Mouse (Mus musculus) right cerebral cortex, adult 18-20 months (tissue): Measurements from ENCODE around the gene Hipk2.
A peak's percentile ranks its signal among the peaks of the same experiment; 100 is the strongest.

Experiments used
- DNase-seq: peaks from one replicate; pipeline ENCODE4 v3.0.0; 2022; ENCODE audit warnings: mixed read lengths

Hipk2 gene

DNA sequence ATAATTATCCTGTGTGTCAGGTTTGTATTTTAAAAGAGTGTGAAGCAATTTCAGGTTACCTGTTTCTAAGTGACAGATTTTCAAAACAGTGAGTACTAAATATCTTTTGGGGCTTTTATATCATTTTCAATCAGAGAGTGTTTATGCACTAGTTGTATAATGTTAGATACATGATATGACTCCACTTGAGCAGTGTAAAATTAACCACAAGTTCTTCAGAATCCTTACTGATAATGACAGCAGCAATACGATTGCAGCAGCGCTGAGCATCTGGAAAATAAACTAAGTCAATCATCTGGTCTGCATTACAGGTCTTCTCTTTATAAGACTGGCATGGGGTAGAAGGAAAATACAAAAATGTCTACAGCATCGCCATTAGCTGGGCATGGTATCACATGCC lies 49.1 kb downstream of the Hipk2 start:
- DNase-seq: no peak

DNA sequence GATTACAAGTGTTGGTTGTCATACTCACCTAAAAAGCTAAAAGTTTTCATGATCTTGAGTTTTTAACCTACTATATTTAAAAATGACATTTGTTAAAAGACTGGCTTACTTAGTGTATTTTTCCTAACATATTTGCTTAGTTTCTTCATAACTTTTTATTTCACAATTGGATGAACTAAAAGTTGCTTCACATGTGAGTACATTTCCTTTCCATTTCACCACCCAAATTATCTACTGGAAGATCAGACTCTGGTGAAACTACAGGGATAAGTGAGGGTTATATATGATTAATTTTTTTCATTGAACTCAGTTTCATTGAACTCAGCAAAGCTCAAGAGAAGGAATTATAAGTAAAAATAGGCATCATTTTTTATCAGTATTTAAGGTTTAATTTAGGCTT lies 50.1 kb downstream of the Hipk2 start:
- DNase-seq: no peak

DNA sequence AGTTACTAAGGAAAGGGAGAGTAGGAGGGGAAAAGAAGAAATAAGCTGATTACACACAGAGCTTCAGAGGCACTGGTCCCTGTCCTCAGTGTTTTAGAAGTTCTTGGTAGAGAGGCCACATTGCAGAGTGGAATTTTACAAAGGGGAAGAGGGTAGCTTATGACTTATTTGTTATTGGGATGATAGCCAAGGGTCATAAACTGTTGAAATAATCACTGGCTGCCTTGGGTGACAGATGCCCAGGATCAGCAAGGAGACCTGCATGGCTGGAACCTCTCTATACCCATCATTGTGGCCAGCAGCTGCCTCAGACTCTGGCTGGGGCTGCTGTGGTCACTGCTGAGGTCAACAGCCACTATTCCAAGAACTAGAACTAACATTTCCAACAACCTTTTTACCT lies 52.1 kb downstream of the Hipk2 start:
- no peak for DNase-seq

DNA sequence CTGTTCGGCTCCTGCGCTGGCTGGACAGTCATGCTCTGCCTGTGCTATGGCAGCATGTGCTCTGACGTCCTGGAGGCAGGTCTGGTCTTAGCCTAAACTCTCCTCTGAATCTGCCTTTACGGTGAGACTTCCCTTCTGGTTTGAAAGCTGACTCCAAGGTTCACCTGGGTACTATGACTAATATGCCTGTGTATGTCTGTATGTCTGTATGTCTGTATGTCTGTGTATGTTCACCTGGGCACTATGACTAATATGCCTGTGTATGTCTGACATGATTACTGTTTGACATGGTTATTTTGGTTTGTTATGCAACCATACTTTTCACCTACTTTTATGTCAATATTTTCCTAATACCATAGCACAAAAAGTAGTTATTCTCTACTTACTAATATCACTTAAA lies 52.8 kb downstream of the Hipk2 start:
- DNase-seq: no peak

DNA sequence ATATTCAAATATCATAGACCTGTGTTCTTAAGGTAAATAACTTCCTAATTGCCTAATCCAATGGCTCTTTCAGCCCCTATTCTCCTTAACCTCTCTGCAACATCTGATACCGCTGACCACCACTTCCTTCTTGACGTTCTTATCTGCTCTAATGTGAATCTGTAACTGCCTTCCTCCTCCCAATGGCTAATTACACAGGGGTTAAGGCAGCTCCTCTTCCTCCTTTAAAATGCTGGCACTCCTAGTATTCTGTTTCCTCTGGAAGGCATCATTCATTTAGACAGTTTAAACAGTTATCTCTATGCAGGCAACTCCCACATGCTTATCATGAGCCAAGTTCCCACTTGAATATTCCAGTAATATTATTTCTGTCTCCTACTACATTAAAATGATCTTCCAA lies 54.3 kb downstream of the Hipk2 start:
- DNase-seq: no peak

DNA sequence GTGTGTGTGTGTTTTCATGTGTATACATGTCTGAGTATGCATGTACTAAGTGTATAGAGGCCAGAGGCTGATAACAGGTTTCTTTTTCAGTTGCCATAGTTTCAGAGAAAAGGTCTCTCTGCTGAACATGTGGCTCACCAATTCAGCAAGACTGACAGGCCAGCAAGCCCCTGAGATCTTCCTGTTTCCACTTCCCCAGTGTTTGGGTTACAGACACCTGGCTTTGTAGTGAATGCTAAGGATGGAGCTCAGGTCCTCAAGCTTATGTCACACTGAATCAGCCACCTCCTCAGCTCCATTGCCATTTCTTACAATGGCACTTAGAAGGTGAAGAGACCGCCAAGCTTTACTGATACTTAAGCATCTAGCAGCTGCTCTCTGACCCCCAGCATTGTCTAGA lies 55.1 kb downstream of the Hipk2 start:
- no peak for DNase-seq

DNA sequence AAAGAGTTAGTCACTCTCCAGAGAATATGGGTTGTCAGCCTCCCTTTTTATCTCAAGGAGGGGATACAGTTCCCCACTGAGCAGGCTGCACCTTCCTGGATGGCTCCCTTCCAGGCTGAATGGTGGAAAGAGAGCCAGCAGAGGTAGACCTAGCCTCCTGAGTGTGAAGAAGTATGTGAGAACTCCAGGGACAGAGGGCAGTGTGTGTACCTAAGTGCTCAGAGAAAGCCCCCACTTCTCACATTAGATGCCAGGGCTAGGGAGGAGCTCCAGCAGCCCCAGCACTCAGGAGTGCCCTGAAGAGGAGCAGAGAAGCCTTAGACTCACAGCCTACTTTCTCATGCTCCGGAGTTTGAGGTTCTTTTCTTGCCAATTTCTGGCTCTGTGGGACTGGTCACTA lies 59.7 kb downstream of the Hipk2 start:
- no peak for DNase-seq

DNA sequence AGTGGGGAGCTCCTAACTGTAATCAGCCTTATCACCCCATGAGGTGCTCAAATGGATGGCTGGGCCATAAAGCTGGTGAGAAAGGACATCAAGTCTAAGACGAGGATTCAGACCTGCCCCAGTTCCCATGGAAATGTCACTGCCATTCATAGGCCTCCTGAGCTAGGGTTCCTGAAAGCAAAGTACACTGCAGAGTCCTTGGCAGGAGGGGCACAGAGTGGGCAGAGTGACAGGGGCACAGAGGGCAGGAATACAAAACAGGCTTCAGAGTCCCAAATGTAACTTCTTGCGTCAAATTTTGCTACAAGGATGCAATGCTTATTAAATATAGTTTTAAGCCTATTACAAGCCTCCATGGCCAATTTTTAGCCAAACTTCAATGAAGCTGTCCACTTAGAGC lies 60.4 kb downstream of the Hipk2 start:
- DNase-seq: peak; percentile 26

DNA sequence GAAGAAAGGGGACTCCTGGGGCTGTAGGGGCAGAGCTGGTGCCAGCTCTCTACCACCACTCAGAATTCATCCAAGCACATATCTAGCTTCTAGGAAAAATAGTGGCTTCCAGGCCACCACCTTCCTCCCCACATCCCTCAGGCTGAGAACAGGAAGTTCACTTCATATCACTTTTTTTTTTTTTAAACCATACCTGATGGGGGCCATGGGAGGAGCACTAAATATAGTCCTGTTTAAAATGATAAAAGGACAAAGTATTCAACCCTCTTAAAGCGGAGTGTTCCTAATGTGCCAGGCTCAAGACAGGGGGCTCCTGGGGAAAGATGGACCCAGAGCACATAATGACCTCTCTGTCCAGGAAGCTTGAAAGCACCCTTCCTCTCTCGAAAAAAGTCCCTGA lies 61.3 kb downstream of the Hipk2 start:
- no peak for DNase-seq

DNA sequence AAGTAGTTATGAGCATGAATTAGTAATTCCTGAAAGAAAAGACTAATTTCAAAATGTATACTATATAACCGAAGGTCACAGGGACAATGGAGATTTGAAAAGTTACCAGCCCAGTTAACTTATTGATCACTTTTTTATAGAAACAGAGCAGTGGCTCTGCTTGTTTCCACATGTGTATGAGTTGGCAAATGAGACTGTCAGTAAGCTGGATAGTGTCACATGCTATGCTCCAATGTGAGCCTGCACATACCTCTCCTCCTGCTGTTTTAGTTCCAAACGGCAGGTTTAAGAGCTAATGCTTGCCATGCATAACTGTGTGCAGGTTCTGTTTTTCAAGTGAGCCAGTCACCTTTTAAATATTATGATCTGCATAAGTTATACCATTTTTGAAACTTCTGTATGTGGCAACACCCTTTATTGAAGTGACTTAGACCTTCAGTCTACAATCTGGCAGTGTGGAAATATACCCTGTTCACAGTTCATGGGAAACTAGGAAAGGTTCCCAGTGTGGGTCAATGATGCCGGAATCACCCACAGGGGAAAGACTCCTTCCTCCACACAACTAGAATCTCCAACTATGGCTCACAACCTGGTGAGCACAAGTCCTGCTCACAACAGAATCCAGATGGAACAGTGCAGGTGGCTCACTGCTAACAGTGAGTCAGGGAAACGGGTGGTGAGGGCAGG lies 64.4 kb downstream of the Hipk2 start:
- no peak for DNase-seq

DNA sequence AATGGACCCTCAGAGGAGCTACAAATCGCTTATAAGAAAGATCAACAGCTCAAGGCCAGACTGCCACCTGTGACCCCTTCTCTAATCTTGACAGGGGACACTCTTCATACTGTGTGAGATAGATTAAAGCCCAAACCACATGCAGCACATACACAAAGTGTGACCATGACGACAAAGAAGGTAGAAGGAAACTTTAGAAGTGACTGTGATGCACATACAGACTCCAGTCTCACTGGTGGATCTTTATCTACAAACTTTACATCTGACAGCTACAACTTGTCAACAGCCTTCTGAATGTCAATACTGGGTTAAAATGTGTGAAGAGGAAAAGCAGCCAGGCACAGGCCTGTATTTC lies 65.9 kb downstream of the Hipk2 start:
- no peak for DNase-seq

DNA sequence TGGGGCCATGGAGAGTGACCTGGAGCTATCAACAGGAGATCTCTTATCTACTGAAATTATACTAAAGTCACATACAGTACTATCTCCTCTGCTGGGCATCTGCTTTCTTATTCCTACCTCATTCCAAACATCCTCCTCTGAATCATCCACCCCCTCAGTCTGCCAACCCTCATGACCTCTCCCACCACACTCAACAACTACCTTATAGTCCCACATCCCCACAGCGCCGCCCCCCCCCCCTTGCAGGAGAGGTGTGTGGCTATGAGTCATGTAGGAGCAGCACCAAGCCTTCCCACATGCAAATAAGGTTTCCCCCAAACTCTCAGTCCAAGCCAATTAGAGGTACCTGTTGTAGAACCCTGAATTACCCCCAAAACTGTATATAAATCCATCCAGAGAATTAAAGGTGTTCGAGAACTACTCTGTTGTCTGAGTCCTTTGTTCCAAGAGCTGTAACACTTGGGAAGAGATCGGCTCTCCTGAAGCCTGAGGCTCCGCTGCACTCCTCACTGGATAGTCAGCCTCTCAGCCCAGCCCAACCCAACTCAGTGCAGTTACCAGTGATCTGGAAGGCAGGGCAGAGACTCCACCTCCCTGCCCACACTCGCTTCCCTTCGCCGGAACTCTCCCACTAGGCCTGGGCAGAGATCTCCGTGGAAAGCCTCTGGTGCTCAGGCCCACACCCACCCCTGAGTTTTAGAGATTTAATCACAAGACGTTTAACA lies 66.4 kb downstream of the Hipk2 start:
- DNase-seq: no peak

DNA sequence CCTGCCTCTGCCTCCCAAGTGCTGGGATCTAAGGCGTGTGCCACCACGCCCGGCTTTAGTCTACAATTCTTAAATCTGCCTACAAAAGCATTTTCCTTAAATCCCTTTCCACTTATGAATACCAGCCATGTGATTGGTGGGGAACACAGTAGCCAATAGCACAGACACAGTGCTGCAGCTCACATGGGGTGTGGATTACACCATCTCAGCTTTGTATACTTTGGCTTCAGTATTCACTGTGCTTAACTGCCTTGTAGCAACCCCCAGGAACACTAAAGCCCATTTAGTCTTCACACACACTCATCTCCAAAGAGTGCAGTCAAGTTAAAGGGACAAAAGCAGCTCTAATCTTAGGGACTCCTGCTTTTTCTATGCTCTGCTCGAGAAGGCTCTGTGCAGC lies 67.6 kb downstream of the Hipk2 start:
- DNase-seq: no peak

DNA sequence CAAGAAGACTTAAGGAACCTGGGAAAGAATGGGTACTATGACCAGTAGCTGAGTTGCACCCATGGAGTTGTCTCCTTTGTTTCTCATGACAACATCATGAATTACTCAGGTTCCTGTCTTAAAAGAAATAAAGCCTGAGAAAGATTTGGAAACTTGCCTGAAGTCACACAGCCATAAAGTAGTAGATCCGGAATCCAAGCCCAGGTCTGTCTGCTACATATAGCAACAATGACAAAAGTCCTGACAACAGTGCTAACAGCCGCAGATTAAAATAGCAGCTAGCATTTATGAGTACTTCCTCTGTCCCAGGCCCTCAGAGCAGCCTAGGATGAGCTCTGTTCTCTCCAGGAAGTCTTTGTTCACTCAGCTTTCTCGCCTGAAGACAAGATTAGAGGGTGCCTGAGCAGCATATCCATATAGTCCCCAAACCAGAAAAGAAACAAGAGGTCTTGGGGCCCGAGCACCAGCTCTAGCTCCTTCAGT lies 69.0 kb downstream of the Hipk2 start:
- DNase-seq: no peak

DNA sequence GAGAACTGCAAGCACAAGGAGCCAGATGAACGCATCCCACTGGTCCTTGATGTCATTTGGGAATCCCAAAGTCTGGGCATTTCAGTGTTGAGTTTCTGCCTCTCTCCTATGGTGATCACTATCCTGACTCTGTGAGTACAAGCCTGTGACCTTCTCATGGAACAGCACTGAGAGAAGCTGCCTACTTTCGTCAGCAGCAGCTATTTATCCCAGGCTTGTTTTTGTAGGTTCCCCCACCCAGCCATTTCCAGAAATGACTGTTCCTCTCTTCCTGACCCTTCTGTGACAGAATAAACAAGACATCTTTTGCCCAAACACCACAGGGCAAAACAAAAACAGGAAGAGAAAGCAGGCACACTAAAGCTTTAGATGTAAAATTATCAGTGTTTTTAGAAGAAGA lies 70.4 kb downstream of the Hipk2 start:
- DNase-seq: no peak

DNA sequence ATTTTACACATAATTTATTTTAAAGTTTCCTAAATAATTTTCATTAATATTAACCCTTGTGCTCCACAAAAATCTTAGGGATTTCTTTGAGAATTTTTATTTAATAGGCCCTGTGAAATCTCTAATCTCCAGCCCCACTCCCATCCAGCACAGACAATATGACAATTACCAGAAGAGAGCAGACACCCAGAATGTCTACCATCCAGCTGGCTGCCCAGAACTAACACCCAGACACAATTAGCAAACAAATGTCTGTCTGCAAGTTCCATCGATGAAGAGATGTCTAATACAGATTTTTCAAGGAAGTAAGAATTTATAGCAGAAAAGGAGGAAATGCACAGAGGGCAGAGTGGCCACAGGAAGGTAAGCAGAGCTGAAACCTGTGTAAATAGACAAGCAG lies 74.7 kb downstream of the Hipk2 start:
- no peak for DNase-seq

DNA sequence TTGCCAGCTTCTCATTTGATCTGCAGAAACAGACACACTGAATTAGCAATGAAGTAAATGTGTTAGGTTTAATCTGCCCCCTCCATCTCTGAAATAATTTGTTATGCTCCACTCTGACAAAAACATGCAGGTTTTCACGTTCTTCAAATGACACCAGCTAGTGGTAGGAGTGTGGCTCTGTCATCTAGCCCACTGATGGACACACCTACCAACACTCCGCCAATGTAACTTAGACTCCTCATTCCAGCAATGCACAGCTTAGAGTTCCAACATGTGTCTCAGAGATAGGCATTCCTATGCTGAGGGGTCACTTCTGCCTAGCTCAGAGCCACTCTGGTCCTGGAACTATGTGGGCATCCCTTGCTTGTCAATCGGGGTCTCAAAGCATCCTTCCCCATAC lies 78.4 kb downstream of the Hipk2 start:
- no peak for DNase-seq

DNA sequence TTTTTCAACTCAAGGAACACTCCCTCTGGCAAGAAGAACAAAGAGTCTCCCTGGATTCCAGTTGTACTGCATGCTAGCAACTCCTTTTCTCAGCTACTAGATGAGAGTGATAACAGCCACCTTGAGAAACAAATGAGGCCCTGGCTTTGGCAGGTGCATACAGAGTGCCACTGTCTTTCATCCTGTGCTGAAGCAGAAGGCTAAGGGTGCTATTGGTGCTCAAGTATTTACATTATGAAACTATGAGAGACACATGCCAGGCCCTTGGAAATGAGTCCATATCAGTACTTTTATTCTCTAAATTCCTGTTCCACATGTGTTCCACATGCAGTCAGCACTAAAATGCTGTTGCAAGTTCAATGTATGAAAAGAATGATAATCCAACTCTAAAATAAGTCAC lies 79.0 kb downstream of the Hipk2 start:
- no peak for DNase-seq

DNA sequence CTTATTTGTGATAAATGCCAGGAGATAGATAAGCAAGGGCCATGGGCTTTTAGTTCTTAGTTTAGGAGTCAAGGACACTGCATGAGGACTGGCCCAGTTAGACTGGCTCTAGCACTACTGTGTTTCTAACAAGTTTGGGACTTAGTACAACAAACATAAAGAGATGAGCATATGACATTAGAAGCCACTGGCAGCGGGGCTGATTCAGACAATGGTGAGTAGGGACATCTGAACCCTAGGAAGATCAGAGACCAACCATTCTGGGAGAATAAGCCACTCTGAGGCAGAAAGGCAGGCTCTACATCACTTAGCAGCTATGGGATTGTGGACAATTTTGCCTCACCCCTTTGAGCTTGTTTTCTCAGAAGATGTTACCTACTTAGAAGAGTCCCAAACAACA lies 79.6 kb downstream of the Hipk2 start:
- DNase-seq: no peak

DNA sequence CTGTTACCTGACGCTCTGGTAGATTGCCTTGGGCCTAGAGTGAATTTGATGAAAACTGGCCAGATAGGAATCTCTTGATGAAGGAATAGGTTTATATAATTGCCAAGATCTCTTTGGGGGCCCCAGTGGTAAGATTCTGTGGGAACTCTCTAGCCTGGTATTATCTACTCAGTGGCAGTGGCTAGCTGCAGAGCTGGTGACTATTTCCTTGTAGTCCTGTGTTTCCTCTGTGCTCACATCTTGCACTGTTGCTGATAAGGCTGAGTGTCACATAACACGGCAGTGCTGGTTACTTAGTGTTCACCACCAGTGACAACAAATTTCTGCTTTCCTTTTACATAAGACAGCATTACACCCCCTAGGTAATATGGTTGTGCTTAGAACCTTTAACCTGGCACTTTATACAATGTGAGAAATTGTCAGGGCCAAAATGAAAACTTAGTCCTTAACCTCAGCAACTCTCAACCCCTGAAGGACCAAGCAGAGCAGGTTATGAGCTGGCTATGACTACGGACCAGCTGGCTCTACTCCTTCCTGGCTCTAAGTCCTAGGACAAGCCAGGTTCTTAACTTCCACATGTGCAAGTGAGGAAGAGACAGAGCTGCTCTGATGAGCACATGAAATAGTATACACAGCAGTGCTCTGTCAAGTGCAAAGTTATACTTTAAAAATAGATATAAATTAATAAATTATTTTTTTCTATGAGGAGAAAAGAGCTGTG lies 80.7 kb downstream of the Hipk2 start:
- DNase-seq: no peak

DNA sequence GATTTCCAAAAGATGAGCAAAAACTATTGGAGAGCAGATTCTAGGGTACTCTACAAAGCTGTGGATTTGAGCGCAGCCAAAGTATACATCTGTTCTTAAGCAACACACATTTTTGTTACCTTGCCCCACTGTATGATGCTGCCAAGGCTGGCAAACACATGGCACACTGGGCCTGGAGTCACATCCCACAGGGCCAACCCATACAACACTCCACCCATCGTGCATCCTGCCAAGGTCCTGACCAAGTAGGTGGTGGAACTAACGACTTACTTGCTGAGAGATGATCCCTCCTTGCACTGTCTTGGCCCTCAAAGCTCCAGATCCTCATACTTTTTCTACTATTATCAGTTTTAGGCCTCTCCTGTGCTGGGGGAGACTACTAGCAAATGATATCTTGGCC lies 83.0 kb downstream of the Hipk2 start:
- DNase-seq: no peak

DNA sequence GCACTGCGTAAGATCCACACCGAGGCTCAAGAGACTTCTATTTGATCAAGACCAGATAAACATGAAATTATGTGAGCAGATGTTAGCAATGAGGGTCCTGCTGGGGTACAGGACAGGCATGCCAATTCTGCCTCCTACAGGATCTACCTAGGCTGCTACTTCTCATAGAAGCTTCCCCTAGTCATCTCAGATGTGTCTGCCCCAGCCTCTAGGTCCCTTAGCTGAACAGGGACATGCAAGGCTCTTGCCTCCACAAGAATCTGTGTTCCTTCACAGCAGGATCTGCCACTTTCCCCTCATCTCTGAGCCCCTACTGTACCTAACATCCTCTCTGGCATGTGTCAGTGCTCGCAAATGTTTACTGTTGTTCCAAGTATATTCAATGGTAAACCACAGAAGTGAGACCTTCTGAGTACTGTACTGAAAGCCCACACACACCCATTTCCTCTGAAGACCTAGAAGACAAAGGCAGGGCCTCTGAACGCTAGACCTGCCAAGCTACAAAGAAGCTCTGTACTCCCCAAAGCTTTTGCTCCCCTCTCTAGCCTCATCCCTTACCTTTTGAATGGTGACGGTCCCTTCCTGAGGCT lies 86.6 kb downstream of the Hipk2 start:
- DNase-seq: no peak

DNA sequence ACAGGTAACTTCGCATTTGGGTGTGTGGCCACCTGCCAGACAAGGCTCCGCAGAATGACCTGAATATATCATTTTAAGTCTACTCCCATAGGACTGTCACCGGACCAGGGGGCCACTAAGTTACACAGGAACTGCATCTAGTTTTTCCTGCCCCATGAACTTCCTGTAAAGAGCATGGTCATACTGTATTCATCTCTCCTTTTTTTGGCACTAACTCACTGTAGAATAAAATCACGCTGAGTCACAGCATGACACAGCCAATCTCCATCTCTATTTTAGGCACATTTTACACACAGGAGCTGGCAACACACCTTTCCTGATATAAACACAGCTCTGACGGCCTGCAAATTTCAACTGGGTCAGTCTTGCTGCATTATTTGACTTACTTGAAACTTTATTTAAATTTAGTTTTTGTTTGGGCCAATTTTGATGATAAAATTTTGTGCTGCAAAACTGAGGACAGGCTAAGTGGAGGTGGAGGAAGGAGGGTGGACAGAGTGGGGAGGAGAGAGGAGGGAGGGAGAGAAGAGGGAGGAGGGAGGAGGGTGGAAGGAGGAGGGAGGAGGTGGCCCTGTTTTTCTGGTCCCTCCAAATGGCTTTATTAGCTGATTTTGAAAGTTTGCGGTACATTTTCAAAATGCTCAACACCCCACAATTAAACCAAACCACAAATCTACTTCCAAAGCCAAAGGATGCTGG lies 88.0 kb downstream of the Hipk2 start:
- peak; percentile 57 for DNase-seq
